Mouse (Mus musculus) CD4-positive, CD25-positive, alpha-beta regulatory T cell, adult 4 months (primary cell): ENCODE measurements around the gene Prdm8. TPM values are rescaled to one million over a fixed set of nuclear protein-coding genes. Genes with fewer than 3 reads are reported as not detected.

Experiments
- ATAC-seq: one replicate; pipeline ENCODE4 v1.8.0; 2017
- polyA plus RNA-seq, 2 experiments: library from polyadenylated mRNA; unstranded; fragments of 100-300 nt; shearing (Covaris generic); gene quantifications; one replicate each; pipeline ENCODE4 v1.2.1; 2017

Prdm8 gene
- polyA plus RNA-seq = not detected

DNA sequence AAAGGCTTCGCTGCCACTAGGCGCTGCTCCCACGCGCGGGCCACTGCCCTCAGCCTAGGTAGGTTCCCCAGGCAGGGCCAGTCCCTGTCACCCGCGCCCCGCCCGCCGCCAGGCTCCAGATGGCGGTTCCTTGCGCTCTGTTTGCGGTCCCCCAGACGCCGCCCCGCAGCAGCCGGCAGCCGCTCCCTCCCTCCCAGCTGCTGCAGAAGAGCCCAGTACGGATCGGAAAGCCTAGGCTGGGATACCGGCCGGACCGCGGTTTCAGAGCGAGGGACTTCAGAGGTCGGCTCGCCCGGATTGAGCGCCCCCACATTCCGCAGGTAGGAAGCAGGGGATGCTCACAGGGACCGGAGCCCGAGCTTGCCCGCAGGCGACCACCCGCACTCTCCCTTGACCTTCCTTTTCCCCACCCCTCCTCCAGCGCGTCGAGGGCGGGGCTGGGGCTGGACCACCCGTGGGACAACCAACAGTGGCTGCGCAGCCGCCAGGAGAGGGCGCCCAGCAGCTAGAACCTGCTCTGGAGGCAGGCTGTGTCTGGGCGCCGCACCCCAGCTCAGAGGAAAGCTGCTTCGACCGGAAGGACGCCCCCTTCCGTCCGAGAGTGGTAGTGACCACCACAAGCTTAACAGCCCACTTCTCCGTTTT lies at the start of gene Prdm8:
Gene Prdm8 (plus strand): TSS at position 19 of the 645 bp plus-strand sequence.
- ATAC-seq = peak; percentile 71

DNA sequence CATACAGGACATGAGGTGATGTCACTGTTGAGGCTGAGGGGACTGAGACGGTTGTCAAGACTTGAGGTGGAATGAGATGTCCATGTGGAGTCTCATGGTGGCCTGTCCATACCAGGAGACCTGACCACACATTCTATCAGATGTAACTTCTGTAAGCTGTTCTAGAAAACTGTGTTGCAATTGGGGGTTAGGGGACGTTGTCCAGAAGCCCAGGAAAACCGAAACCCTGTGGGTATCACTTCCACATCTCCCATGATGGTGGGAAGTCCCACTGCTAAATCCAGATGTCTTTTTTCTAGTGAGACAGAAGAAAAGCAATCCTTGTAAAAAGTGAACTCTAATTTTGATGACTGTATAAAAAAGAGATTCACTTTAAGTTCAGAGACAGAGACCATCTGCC lies 39.9 kb upstream of the Prdm8 start:
- ATAC-seq = no peak

- no peak for ATAC-seq
Observed at GRCm38 (mm10) chr5:98138545-98139296, 28.3 kb upstream of the Prdm8 start.

DNA sequence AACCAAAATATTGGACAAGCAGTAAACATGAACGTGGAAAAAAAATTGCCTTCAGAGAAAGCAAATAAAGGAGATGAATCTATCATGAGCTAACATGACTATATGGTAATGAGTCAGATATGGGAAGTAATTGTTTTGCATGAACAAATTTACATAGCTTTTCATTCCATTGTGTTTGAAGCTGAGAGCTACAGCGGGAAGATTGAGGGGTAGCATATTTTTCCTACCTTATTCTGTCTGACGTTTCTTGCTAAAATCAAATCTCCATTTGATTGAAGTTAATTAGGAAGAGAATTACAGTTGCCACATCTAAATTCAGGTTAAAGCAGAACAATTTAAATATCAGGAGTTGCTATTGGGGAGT lies 27.7 kb upstream of the Prdm8 start:
- no peak for ATAC-seq

DNA sequence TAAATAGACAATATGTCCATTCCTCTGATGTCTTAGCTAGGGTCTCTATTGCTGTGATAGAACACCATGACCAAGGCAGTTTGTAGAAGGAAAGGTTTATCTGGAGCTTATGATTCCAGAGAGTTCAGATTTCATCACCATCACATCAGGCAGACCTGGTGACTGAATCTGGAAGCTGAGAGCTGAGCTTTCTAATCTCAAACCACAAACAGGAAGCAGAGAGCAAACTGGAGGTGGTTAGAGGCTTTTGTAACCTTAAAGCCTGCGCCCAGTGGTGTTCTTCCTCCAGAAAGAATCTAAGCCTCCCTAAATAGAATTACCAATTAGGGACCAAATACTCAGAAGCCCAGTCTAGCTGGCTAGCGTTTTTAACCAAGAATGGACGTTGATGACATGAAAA lies 20.1 kb upstream of the Prdm8 start:
- ATAC-seq = peak; percentile 41

- no peak for ATAC-seq
Observed at GRCm38 (mm10) chr5:98166116-98166515, 882 bp upstream of the Prdm8 start.

- no peak for ATAC-seq
Observed at GRCm38 (mm10) chr5:98168356-98169285, 1.6 kb downstream of the Prdm8 start.

DNA sequence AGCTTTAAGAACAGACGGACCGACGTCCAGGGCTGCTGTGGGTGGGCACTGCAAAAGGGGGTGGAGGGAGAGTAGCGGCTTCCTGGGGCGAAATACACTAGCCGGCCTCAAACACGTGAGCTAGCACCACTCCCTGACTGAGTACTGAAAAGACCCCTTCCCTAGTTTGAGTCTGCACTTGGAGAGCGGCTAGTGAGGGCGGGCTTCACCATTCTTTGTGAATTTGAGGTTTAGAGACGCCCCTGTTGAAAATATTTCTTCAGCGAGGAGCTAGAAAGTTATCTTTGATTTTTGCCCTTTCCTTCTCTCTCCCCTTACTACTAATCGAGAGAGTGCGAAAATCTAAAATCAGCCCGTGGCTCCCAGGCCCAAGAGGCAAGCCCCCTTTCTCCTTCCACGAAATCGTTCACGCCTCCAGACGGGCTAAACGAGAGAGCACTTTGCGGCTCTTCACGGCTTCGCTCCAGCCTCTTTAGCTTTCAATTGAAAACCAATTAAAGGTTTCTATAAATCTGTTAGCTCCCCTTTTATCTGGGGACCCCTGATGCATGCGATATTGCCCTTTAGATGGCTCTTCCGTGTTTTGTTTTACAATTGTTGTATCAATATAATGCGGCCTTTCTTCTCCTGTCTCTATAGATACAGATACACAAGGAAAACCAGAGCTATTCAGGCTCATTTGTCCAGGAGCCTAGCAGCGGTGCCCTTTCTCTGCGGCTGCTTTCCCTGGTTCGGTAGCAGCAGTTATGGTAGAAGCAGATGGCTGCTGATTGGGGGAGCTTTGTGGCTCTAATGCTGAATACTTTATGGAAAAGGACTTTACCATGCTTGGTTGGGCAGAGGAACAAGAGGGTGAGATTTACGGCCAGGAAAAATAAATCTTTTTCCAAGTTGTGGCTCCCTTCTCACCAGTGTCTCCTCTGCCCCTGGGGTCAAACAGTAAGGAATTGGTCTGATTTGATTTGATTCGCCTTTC lies 2.7 kb downstream of the Prdm8 start:
- no peak for ATAC-seq

GRCm38 (mm10) chr5:98171651-98172230 lies 4.7 kb downstream of the Prdm8 start:
- no peak for ATAC-seq

- ATAC-seq = no peak
Observed at GRCm38 (mm10) chr5:98172502-98173181, 5.6 kb downstream of the Prdm8 start.

DNA sequence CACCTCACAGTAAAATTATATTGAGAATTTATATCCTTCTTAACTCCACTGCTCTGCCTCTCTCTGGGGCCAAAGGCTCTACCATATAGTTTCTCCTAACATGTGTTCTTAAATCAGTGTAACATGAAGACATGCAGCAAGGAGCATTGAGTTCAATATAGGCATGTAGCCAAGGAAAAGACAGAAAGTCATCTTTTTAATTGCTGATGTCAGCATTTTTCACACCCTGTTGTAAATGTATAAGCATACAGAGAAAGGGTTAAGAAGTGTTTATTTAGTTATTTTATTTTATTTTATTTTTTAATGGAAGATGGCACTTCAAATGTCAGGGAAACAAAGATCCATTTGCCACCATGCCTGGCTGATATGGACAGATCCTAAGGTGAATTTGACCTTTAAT lies 6.7 kb downstream of the Prdm8 start:
- no peak for ATAC-seq

DNA sequence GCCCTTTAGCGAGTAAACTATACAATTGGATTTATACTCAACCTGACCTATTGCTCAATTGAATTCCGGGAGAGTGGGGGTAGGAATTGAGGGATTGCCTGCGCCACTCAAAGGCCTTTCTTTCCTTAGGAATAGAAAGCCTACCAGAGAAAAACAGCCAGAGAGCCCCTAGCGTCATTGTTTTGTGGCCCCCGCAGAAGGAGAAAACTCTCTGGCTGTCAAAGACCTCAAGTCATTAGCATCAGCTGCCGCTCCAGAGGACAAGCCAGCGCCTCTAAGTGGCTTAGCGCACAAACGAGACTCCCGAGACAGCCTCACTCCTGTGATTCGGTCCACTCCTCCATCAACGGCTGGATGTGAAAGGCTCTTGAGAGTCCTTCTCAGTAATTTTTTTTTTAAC lies 12.6 kb downstream of the Prdm8 start:
- no peak for ATAC-seq

DNA sequence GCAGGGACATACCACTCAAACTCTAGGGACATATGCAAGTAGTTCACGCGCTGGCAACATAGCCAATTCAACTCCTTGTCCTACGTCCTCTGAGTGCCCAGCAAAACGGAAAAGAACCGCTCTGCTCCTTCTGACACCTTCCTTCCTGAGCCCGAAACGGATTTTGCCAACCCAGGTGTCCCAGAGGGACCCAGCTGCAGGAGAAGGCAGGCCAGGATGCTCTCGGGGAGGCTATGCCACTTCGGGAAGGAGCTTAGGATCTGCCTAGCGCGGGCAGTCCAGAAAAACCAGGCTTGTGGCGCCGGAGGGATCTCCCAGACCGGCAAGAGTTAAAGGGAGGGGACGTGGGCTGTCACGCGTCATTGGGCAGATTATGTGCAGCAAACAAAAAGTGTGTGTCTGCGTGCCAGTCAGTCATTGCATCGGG lies 13.5 kb downstream of the Prdm8 start:
- no peak for ATAC-seq

DNA sequence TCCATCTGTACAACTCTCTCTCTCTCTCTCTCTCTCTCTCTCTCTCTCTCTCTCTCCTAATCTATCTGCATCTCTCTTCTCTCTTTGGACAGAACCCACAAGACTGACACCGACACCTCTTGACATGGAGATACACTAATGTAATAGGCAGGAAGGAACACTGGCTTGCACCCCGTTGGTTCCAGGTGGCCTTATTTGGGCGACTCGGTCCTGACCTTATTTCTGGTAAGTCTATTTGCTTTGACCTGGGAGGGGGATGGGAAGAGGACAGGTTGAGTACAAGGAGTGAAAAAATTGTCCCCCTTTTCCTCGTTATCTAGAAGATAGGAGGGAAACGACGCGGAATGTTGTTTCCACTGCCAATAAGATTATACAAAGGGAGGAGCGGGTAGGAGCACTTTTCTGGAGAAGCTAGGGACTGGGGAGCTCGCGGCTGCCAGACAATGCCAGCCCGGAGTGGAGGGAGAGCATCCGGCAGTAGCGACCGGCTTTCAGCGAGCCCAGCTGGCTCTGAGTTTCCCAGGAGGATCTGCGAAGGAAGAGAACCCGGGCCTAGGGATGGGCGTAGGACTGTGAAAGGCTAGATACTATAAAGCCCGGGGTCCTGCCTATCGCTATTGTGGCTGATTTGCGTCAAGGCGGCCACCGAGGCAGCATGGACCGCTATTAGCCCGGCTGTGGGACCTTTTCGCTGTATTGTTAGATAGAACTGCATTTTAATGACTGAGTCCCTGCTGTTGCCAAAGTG lies 14.1 kb downstream of the Prdm8 start:
- no peak for ATAC-seq

DNA sequence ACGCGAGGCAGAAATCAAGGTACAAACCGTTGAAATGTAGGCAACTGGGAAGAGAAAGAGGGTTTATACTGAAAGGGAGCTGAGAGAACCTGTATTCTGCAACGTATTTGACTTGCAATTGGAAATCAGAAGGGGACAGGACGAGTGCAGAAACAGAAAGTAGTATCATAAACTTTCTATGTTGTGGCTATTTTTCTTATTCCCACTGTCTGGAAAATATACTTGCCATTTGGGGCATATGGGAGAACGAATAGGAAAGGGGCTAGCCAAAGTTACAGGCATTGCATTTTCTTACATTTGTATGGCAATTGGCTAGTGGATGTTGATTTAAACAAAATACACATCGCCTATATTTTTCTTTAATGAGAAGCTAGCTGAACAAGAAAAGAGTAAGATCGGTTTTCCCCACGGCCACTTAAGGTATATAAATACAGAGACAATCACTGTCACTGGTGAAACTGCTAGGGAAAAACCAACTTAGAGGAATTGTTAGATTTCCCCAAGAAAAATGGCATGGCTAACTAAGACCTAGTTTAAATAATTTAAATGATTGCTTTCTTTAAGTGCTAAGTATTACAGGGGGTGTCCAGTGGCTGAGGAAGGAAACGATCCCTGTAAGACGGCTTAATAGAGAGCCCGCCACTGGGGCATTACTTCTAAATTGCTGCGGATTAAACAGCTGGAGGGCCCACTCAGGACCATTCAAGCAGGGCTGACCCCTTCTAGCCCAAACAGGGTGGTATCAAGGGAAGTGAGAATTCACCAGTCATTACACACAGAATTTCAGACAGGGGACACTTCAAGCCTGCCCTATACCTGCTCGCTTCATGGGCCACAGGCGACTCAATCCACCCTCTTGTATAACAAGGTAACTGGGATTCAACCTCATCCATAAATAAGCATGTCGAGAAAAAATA lies 14.9 kb downstream of the Prdm8 start:
- no peak for ATAC-seq

- ATAC-seq = no peak
Observed at GRCm38 (mm10) chr5:98182603-98182920, 15.6 kb downstream of the Prdm8 start.

DNA sequence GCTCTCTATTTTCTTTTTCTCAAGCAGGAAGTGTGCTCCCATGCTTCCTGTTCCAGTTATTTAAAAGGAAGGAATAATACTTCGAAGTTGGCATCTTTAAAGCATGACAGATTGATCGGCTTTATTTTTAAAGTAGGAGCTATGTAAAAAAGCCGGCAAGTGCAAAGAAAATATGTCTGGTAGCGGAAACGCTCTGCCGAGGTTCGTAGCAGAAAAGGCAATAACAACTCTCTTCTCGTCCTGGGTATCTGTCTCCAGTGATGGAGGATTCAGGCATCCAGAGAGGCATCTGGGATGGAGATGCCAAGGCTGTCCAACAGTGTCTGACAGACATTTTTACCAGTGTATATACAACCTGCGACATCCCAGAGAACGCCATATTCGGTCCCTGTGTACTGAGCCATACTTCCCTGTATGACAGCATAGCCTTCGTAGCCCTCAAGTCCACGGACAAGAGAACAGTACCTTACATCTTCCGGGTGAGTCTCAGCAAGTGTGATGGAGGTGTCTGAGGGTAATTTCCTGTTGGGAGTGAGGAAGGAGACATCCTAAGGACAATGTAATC lies 16.1 kb downstream of the Prdm8 start:
- ATAC-seq = no peak

DNA sequence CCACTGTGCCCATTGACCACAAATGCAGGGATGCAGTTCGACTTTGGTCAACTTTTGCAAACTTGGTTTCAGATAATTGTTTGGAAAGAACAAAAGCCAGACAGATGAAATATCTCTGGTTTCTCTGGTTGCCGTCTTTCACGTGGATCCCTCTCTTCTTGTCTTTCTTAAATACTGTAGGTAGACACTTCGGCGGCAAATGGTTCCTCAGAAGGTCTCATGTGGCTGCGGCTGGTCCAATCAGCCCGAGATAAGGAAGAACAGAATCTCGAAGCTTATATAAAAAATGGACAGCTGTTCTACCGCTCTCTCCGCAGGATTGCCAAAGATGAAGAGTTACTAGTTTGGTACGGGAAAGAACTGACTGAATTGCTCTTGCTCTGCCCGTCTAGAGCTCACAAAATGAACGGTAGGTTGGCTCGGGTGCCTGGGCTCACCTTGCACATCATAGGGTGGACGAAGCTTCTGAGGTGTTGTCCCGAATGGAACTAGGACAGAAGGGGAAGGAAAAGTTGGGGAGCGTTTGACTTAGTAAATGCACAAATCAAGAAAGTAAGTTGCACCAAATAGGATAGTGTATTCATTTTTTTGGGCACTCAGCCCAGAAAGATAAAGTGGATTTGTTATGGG lies 17.4 kb downstream of the Prdm8 start:
- no peak for ATAC-seq
